Mouse (Mus musculus) testis, adult 2 months (tissue): ENCODE results near the gene Frmd4a. TPM values are rescaled to one million over a fixed set of nuclear protein-coding genes. Genes with fewer than 3 reads are reported as not detected.

Experiments
- H3K27ac ChIP-seq: fragments of 200-500 bp; 2 replicates; pipeline ENCODE4 v1.5.1; 2012; ENCODE audit warnings: low read depth, low read length; ENCODE audit not compliant: control insufficient read depth, insufficient read depth
- H3K27me3 ChIP-seq: fragments of 200-500 bp; 2 replicates; pipeline ENCODE4 v1.6.1; 2012; ENCODE audit warnings: mild to moderate bottlenecking, low read length, moderate library complexity; ENCODE audit not compliant: control insufficient read depth, insufficient read depth
- H3K36me3 ChIP-seq: fragments of 200-500 bp; 2 replicates; pipeline ENCODE4 v1.6.1; 2012; ENCODE audit warnings: mild to moderate bottlenecking, low read length; ENCODE audit not compliant: control insufficient read depth, insufficient read depth
- H3K4me1 ChIP-seq: fragments of 200-500 bp; 2 replicates; pipeline ENCODE4 v1.6.1; 2012; ENCODE audit warnings: low read length; ENCODE audit not compliant: control insufficient read depth, insufficient read depth
- H3K4me3 ChIP-seq: fragments of 200-500 bp; 2 replicates; pipeline ENCODE4 v1.5.1; 2012; ENCODE audit warnings: low read depth, mild to moderate bottlenecking, low read length, moderate library complexity, mixed read lengths; ENCODE audit not compliant: control insufficient read depth
- CTCF ChIP-seq: fragments of 200-500 bp; IDR thresholded peaks from 2 replicates; pipeline ENCODE4 v1.5.1; 2012; ENCODE audit warnings: low read depth, mild to moderate bottlenecking, inconsistent platforms, low read length, moderate library complexity; ENCODE audit not compliant: control insufficient read depth, insufficient read depth, insufficient replicate concordance
- POLR2A ChIP-seq: fragments of 200-500 bp; IDR thresholded peaks from 2 replicates; pipeline ENCODE4 v1.6.1; 2012; ENCODE audit warnings: low read depth, mild to moderate bottlenecking, inconsistent platforms, low read length, moderate library complexity; ENCODE audit not compliant: control insufficient read depth
- polyA plus RNA-seq: library from polyadenylated mRNA; depleted of rRNA; stranded (reverse); fragments of >200 nt; gene quantifications from 2 replicates; pipeline ENCODE4 v1.2.3, GENCODE M21; 2012

Gene Frmd4a
- polyA plus RNA-seq, 1 experiment, result 6.1 TPM

DNA sequence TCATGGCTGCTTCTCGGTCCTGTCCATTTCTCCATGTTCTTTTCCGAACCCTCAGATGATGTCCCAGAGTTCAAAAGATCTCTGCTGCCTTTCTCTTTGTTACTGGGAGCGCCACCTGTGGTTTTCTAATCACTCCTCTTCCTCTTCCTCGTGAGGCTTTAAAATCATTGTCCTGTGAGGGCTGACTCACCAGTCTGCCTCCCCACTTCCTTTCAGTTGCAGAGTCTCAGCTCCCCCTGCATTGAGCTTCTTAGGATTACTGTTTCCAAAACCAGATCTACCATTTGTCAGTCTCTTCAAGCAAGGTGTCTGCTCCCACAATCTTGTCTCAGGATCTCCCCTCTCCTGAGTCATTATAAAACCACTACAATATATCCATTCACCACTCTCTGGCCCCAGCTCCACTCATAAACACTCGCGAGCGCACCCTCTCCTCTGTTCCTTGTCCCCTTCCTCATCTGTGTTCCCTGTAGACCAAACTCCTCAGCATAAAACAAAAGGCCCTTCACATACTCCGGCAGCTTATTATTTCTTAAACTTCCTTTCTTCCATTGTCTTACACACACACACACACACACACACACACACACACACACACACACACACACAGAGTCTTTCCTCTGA lies 392.4 kb downstream of the Frmd4a start:
- H3K4me3 ChIP-seq, result no peak overlapping the region
- no peak overlapping the region for H3K27ac ChIP-seq
- no peak for TF ChIP-seq POLR2A
- TF ChIP-seq CTCF, result no peak

DNA sequence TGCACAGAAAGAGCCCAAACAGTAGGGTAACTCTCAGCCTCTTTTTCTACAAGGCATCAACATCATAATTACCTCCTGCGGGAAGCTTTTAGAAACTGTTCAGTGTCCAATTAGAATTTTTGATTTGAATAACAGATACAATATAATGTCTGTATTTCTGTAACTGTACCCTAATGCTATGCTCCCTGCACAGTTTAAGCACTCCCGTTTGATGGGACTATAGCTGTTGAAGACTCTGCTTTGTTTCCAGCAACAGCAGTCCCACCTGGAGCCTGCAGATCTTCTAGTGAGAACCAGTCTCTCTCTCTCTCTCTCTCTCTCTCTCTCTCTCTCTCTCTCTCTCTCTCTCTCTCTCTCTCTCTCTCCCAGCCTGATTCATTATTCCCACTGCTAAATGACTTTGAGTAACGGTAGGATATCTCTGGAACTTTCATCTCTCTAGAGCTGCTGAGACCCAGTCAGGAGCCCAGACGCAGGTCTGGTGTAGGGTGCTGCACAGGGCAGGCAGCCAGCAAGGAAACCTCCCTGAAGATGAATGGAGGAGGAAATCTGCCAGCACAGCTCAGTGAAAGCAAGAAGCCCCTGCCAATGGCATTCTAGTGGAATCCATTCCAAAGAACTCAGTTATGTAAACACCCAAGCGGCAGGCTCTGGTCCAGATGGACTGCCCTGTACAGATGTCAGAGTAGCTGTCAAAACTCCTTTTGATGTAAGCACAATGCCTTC lies 395.5 kb downstream of the Frmd4a start:
- Histone ChIP-seq H3K27ac (no peak overlapping the region), H3K27me3 (no peaks in the 10 kb centered on the region), H3K4me3 (no peak overlapping the region), H3K4me1 (no peaks in the 10 kb centered on the region), H3K36me3 (no peaks in the 10 kb centered on the region)
- TF ChIP-seq POLR2A (no peak), CTCF (no peak)

More for the DNA sequence above, 392.4 kb downstream of the Frmd4a start:
- Histone ChIP-seq H3K4me1 (no peaks in the 10 kb centered on the region), H3K36me3 (no peaks in the 10 kb centered on the region), H3K27me3 (no peaks in the 10 kb centered on the region)

DNA sequence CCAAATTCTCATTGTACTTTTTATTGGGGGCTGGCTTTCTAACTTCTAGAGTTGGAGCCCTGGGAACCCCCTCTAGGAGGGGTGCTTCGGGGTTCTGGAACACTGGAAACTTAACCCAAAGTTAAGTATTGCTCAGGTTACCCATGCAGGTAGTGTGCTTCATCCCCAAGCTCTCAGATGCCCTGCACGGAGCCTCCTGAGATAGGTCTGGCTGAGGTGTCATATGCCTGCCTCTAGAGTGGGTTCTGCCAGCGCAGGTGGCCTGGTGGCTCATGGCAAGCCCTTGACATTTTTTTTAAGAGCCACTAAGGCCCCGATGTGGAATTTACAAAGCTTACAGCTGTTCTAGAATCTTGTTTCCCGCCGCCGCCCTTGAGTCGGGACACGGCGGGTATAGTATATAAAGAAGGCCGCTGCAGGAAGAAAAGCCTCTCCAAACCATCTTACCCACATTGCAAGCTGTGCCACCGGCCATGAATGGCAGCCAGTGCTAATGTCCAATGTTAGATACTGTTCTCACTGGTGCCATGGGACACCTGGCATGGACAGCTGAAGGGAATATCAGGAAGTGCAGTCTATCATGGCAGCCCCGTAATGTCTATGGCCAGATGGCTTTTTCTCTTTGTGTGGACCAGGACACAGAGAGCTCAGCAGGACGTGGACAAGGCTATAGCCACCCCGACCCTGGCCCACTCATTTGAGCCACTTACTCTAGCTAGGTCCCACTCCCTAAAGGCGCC lies 396.2 kb downstream of the Frmd4a start:
- H3K4me1 ChIP-seq, result no peaks in the 10 kb centered on the region
- H3K27me3 ChIP-seq, result no peaks in the 10 kb centered on the region
- TF ChIP-seq POLR2A, result no peak
- TF ChIP-seq CTCF, result no peak
- H3K36me3 ChIP-seq, result no peaks in the 10 kb centered on the region
- H3K27ac ChIP-seq, result no peak overlapping the region
- H3K4me3 ChIP-seq, result no peak overlapping the region

DNA sequence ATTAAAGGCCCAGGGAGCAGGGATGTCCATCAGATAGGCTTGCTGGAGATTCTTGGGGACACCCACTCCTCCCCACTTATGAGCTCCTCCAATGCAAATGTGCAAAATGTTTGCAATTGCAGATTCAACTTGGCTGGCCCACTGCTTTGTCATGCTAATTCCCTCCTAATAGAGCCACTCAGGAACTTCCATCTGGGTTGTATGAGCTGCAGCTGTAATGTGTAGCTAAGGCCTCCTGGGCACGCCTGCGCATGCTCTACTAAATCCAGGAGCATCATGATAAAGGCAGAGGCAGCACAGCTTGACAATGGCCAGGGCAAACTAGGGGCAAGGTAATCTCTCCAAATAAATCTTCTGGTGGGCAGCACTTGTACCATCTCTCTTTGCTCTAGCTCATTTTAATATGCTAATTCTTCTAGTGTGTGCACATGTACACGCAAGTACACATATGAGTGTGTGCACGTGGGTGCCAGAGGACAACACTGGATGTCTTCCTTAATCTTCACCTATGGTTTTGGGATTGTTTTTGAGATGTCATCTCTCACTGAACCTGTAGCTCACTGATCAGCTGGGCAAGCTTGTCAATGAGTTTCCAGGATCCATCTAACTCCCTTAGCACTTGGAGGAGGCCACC lies 403.3 kb downstream of the Frmd4a start:
- no peak for TF ChIP-seq POLR2A
- no peak for TF ChIP-seq CTCF
- no peak overlapping the region for H3K27ac ChIP-seq
- no peaks in the 10 kb centered on the region for H3K27me3 ChIP-seq
- no peaks in the 10 kb centered on the region for H3K4me1 ChIP-seq
- H3K36me3 ChIP-seq, result no peaks in the 10 kb centered on the region
- no peak overlapping the region for H3K4me3 ChIP-seq

DNA sequence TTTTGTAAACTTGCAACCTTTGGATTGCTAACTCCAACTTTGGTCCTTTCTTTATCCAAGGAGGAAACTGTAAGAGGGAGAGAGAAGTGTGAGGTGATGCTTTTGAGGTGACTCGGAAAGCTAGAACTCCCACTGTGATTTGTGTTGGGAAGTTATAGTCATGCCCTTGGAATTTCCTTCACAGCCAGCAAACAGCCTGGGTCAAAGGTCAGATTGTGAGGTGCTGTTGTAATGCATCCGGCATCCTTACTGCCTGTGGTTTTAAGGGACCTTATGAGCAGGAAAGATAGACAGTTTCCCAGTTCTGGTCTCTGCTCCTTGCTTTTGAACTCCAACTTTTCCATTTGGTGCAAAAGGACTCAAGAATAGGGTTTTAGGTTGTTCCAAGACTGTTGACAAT lies 404.2 kb downstream of the Frmd4a start:
- H3K27me3 ChIP-seq, result no peaks in the 10 kb centered on the region
- no peak overlapping the region for H3K27ac ChIP-seq
- no peak for TF ChIP-seq CTCF
- H3K4me1 ChIP-seq, result no peaks in the 10 kb centered on the region
- no peak overlapping the region for H3K4me3 ChIP-seq
- H3K36me3 ChIP-seq, result no peaks in the 10 kb centered on the region

DNA sequence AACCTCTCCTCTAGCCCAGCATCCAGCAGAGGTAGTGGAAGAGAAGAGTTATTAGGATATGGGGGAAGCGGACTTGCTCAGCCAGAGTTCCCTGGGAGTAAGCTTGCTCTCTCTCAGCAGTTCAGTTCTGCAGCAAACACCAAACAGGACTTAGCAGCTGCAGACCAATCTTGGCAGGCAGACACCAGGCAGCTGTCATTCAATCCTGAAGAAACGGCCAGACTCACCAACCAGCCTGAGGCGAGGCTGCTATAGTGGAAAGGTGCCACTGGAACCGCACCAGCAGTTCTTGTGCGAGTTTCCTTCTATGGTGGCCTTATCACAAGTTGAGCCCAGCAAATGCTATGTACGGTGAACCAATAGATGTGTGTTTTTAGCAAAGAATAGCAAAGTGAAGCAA lies 406.4 kb downstream of the Frmd4a start:
- no peak for TF ChIP-seq CTCF
- no peak for TF ChIP-seq POLR2A
- no peaks in the 10 kb centered on the region for H3K27me3 ChIP-seq
- no peak overlapping the region for H3K27ac ChIP-seq
- H3K36me3 ChIP-seq, result no peaks in the 10 kb centered on the region
- H3K4me3 ChIP-seq, result no peak overlapping the region
- H3K4me1 ChIP-seq, result no peaks in the 10 kb centered on the region

DNA sequence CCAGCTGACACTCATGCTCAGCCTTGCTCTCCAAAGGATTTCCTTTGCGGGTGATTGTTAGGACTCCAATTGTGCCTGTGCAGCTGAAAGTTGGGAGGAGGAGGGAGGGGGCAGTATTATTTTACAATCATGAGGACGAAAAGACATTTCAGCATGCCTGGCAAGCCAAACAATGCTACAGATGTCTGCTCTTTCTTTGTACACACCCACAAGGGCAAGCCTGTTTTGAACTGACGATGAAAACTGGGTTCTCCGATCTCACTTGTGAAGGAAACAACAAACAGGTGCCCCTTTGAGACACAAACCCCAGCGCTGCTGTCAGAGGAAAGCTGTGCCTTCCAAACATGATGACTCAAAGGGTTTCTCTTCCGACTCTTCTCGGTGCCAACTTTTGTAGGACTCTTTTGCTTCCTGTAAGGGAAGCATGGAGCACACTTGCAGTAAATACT lies 410.9 kb downstream of the Frmd4a start:
- no peak overlapping the region for H3K4me3 ChIP-seq
- no peak overlapping the region for H3K27ac ChIP-seq
- no peaks in the 10 kb centered on the region for H3K4me1 ChIP-seq
- H3K27me3 ChIP-seq, result no peaks in the 10 kb centered on the region
- TF ChIP-seq POLR2A (no peak), CTCF (no peak)
- H3K36me3 ChIP-seq, result no peaks in the 10 kb centered on the region
